ENCODE assay signal across 15 mouse cellular contexts in genomic region chr4:135942193-135942592, GRCm38 (mm10).
"Had no signal": no experiment of that assay in that cellular context is flagged by ENCODE, and none has a peak within 500 bp of the region (broad histone marks: within the 10 kb centered on the region; RNA-seq: fewer than 3 reads in every experiment).

No protein-coding gene starts in this region.

- H3K4me3 ChIP-seq: layer of hippocampus, adult 2 months; limb, embryonic 13.5 days; liver, embryonic 15.5 days; midbrain, embryonic 12.5 days had no signal

- ATAC-seq: lung, postnatal 0 days; midbrain, embryonic 16.5 days had no signal

- H3K4me2 ChIP-seq: limb, embryonic 13.5 days; liver, embryonic 15.5 days; midbrain, embryonic 12.5 days had no signal

- H3K27me3 ChIP-seq: limb, embryonic 13.5 days; liver, embryonic 15.5 days; midbrain, embryonic 12.5 days had no signal

- DNase-seq: kidney, adult 11 months; kidney, postnatal 10 days; kidney, postnatal 4 days; left cerebral cortex, postnatal 4 days; lung, adult 2 months; right cerebral cortex, adult 18-20 months; right cerebral cortex, postnatal 25 days; thymus, adult 18-20 months; thymus, postnatal 14 days had no signal

- H3K9me3 ChIP-seq: limb, embryonic 13.5 days; liver, embryonic 15.5 days; midbrain, embryonic 12.5 days had no signal

- H3K27ac ChIP-seq: layer of hippocampus, adult 2 months; limb, embryonic 13.5 days; liver, embryonic 15.5 days; midbrain, embryonic 12.5 days had no signal

- H3K9ac ChIP-seq: limb, embryonic 13.5 days; liver, embryonic 15.5 days; midbrain, embryonic 12.5 days had no signal
